Mouse (Mus musculus): Measurements from ENCODE around the gene Fam129a. TPM values are rescaled to one million over a fixed set of nuclear protein-coding genes. Genes with fewer than 3 reads are reported as not detected.
"Not testable (repeated sequence)": the region's sequence is repeated elsewhere in the genome, so short reads cannot be mapped to it uniquely, and the experiment has no call there.

Gene Fam129a
- total RNA-seq, 2 experiments from 2014 or later, result 12.9 to 19.3 TPM

- DNase-seq (ENCODE audit: low spot score), result no peak
Measured at GRCm38 (mm10) chr1:151719911-151720310, 148.9 kb downstream of the Fam129a start.

DNA sequence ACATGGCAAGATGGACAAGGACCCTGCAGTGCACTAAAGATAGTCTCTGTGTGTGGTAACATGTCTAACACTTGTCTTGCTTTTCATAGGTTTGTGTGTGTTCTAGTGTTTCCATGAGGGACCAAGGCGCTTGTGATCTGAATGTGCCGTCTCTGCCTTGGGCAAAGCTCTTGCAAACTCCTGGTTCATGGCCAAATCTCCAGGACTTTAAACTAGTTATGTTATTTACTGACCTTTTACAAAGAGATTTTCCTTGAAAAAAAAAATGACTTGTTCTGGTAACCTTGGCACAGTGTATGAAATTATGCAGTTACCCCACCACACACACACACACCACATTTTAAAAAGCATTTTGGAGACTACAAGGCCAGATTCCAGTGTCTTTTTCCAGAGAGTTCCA is 149.6 kb downstream of the Fam129a start:
- intact Hi-C loops (cut with DNase I), result no loop called here
- no peak for DNase-seq (ENCODE audit: low spot score)

More at GRCm38 (mm10) chr1:151719911-151720310, 148.9 kb downstream of the Fam129a start:
- intact Hi-C loops (cut with DNase I), result no loop called here

GRCm38 (mm10) chr1:151721357-151721983 is 150.5 kb downstream of the Fam129a start:
- intact Hi-C loops (cut with DNase I), result no loop called here

DNA sequence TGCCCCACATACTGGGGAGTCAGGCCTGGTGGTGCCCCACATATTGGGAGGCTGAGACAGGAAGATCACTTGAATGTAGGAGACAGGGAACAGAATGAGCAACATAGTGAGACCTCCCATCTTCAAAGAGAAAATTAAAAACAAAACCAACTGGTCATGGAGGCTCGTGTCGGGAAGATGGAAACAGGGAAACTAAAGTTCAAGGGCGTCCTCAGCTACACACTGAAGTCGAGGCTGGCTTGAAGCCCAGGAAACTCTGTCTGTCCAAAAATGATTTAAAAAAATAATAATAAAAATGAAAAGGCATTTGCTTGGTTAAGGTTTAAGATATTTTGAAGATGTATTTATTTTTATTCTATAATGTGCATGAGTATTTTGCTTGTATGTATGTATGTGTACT is 152.8 kb downstream of the Fam129a start:
- DNase-seq (ENCODE audit: low spot score), result no peak
- intact Hi-C loops (cut with DNase I), result no loop called here

More at GRCm38 (mm10) chr1:151721357-151721983, 150.5 kb downstream of the Fam129a start:
- DNase-seq (ENCODE audit: low spot score), result no peak

GRCm38 (mm10) chr1:151725590-151725989 is 154.6 kb downstream of the Fam129a start:
- DNase-seq (ENCODE audit: low spot score), result no peak
- intact Hi-C loops (cut with DNase I), result no loop called here

GRCm38 (mm10) chr1:151726358-151726757 is 155.4 kb downstream of the Fam129a start:
- DNase-seq (ENCODE audit: low spot score), result no peak
- intact Hi-C loops (cut with DNase I), result no loop called here

DNA sequence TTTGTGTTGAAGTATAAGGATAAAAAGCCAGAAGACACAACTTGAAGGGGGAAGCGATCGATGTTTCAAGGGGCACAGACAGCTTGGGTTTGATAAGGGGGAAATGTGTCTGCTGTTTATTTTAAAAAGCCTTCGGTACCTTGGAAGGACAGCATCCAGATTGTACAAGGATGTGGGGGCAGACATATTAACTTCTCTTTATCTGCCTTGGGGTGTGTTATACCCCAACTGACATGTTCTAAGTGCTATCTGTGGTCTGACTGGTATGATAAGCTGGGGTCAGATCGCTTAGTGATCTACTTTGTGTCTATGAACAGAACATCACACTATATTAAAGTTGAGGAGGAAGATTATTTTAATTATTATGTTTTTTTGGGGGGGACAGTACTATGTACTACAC is 157.2 kb downstream of the Fam129a start:
- intact Hi-C loops (cut with DNase I), result no loop called here
- DNase-seq (ENCODE audit: low spot score), result no peak

DNA sequence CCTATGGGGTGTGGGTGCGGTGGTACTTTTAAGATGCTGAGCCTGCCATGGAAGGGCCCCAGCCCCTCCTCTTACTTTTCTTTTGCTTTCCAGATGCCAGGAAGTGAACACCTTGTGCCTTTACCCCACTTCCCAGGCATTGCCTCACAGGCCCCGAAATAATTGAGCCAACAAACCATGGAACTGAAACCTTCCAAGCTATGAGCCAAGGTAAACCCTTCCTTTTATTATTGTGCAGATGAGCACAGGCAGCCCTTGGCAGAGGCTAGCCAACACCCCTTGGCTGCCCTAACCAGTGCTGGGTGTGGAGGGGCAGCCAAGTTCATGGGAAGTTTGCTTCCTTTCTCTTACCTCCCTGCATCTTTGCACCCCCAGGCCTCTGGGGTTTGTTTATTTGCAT is 166.2 kb downstream of the Fam129a start:
- intact Hi-C loops (cut with DNase I), result no loop called here
- no peak for DNase-seq (ENCODE audit: low spot score)

DNA sequence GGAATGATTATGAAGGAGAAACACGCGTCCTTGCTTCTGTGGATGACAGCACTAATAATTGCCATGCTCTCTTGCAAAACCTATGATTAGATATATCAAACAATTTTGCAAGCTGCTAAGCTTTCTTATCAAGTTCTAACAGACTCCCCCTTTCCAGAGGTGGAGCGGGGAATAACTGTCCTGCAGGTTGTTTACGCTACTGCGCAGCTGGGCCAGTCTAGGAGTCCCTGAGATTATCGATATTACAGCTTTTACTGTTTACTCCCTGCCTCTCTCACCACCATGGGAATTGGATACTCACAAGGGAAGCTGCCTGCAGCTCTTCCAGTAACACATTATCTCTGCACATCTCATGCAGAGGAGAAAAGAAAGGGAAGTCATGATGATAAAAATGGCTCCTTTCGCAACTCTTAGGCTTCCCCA is 170.2 kb downstream of the Fam129a start:
- intact Hi-C loops (cut with DNase I), result no loop called here
- DNase-seq (ENCODE audit: low spot score), result no peak

DNA sequence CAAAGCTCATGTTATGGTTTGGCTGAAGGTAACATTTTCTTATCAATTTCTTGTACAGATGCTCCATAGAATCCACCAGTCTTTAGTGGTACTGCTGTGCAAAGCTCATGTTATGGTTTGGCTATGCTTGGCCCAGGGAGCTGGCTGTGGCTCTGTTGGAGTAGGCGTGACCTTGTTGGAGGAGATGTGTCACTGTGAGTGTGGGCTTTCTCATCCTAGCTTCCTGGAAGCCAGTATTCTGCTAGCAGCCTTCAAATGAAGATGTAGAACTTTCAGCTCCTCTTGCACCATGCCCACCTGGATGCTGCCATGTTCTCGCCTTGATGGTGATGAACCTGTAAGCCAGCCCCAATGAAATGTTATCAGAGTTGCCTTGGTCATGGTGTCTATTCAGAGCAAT is 178.9 kb downstream of the Fam129a start:
- intact Hi-C loops (cut with DNase I); DNase-seq (ENCODE audit: low spot score): not testable (repeated sequence)

GRCm38 (mm10) chr1:151752946-151753345 is 182.0 kb downstream of the Fam129a start:
- no peak for DNase-seq (ENCODE audit: low spot score)
- intact Hi-C loops (cut with DNase I), result no loop called here

GRCm38 (mm10) chr1:151753374-151753929 is 182.5 kb downstream of the Fam129a start:
- intact Hi-C loops (cut with DNase I), result no loop called here

DNA sequence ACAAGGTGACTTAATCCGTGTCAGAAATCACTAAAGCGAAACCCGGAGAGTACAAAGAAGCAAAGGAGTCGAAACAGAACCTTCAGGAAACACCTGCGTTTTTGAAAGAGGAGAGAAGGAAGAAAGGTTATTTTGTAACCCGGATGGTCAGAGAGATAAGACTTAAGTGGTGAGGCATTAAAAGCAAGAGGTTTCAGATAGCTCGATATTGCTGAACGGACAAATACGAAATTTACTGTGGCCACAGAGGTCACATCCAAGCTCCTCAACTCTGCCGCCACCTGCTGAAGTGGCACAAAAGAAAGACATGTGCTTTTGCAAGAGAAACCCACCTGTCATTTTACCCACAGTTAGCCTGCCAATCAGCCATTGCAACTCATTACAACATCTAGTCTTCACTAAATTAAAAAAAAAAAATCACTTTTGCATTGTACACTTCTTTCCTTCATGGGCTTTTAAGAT is 183.1 kb downstream of the Fam129a start:
- DNase-seq (ENCODE audit: low spot score), result no peak
- intact Hi-C loops (cut with DNase I), result no loop called here

More at GRCm38 (mm10) chr1:151753374-151753929, 182.5 kb downstream of the Fam129a start:
- no peak for DNase-seq (ENCODE audit: low spot score)

- intact Hi-C loops (cut with DNase I), result no loop called here
- peak; percentile 99 for DNase-seq (ENCODE audit: low spot score)
Measured at GRCm38 (mm10) chr1:151754881-151755659, 184.1 kb downstream of the Fam129a start, which contains the start of gene Edem3. Gene Edem3 (plus strand): TSS chr1:151755371.

DNA sequence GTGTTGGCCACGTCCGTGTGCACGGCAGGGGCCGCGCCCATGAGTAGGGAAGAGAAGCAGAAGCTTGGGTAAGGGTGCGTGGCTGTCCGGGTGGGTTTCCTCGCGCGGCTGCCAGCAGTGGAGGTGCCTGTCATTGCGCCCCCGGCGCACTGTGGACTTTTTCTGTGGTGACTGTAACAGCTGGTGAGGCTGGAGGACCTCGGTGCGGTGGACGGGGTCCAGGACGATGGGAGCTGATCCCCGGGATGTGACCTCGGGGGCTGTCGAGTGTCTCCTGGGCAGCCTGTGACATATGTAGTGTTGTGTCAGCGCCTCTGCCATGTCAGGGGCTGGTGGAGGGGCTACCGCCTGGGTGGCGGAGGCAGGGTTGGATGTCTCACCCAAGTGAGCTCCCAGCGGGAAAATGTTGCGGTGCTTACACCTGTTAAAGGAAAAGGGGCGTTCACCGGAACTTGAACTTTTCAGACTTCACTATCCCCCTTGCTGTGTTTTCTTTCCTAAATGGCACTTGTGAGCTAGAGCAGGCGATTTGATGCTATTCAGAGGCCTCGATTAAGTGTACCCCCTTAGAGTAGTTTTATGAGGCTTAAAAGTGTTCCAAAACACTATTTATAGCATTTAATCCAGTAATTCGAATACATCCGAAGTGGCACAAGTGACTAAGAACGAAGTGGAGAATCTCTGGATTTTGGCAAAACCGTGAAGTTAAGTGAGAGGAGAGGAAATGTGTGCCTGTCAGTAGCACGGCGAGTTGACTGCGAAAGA is 184.9 kb downstream of the Fam129a start:
- intact Hi-C loops (cut with DNase I), result no loop called here
- no peak for DNase-seq (ENCODE audit: low spot score)

- intact Hi-C loops (cut with DNase I), result no loop called here
- no peak for DNase-seq (ENCODE audit: low spot score)
Measured at GRCm38 (mm10) chr1:151756425-151756728, 185.4 kb downstream of the Fam129a start.

- DNase-seq (ENCODE audit: low spot score), result no peak
- intact Hi-C loops (cut with DNase I), result no loop called here
Measured at GRCm38 (mm10) chr1:151758301-151758700, 187.3 kb downstream of the Fam129a start.

DNA sequence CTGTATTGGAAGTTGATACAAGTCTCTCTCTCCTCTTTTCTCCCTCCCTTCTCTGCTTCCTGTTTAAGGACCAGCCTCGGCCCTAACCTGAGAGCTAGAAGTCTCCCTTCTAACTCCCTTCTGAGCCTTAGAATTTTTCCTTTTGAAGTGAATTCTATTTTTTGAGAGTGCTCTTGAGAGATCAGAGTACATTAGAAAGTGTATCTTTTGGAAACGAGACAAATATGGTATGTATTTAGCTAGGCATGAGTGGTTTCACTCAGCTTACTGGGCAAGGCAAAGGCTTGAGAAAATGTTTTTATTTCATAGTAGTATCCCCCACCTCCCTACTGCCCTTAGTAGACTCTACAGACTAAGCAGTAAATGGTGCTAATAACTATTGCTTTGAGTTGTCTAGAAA is 188.0 kb downstream of the Fam129a start:
- DNase-seq (ENCODE audit: low spot score), result no peak
- intact Hi-C loops (cut with DNase I), result no loop called here

- intact Hi-C loops (cut with DNase I), result no loop called here
- no peak for DNase-seq (ENCODE audit: low spot score)
Measured at GRCm38 (mm10) chr1:151764236-151764635, 193.2 kb downstream of the Fam129a start.

DNA sequence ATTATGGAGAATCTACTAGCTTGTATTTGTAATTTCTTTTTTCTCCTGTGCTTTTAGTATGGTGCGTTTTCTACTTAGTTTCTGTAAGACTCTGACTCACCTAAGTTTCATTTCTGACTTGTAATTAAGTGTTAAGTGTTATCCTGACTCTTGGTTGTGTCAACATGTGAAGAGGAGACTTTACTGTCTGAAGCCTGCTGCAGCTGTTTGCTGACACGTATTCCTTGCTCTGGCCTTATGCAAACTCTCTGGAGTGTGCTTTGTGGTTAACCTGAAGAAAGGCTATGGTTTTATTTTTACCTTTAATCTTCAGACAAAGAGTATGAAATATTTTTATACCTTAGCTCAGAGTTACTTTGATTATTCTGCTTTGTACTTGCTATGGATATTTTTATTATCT is 195.2 kb downstream of the Fam129a start:
- DNase-seq (ENCODE audit: low spot score), result no peak
- intact Hi-C loops (cut with DNase I), result no loop called here
